Comparison of ENCODE assay signal across 10 mouse cellular contexts in genomic region chr6:113011886-113012285, GRCm38 (mm10). TPM values are rescaled to one million over a fixed set of nuclear protein-coding genes. Genes with fewer than 3 reads are reported as not detected.
DNase-seq lines count a peak whose midpoint lies in the region; ATAC-seq and TF ChIP-seq lines count a peak whose summit lies in the region.
"Had no signal": no experiment of that assay in that cellular context is flagged by ENCODE, and none has a peak within 500 bp of the region (broad histone marks: within the 10 kb centered on the region; RNA-seq: fewer than 3 reads in every experiment).

No protein-coding gene starts in this region.

- TF ChIP-seq CTCF in forebrain, postnatal 0 days (IDR thresholded peaks at IDR 0.05; ENCODE audit: low read depth) = no peak

- no peak for ATAC-seq in heart, embryonic 16.5 days (replicated peaks; ENCODE audit: extremely low read depth, insufficient read depth, low FRiP score)
- ATAC-seq in forebrain, postnatal 0 days = no peak
- ATAC-seq in midbrain, embryonic 13.5 days = no peak

- H3K27me3 ChIP-seq in heart, embryonic 16.5 days (ENCODE audit: control insufficient read depth, insufficient read depth, low read length) = no peaks in the 10 kb centered on the region
- H3K27me3 ChIP-seq in forebrain, postnatal 0 days (ENCODE audit: insufficient read depth, low read length) = no peaks in the 10 kb centered on the region
- no peaks in the 10 kb centered on the region for H3K27me3 ChIP-seq in midbrain, embryonic 13.5 days

- no peak overlapping the region for H3K4me2 ChIP-seq in heart, embryonic 16.5 days (ENCODE audit: low read depth, low read length)
- no peak overlapping the region for H3K4me2 ChIP-seq in forebrain, postnatal 0 days (ENCODE audit: low read depth)
- H3K4me2 ChIP-seq in midbrain, embryonic 13.5 days (replicated peaks) = no peak overlapping the region

- H3K9ac ChIP-seq in heart, embryonic 16.5 days (ENCODE audit: low read length) = no peak overlapping the region
- no peak overlapping the region for H3K9ac ChIP-seq in forebrain, postnatal 0 days
- H3K9ac ChIP-seq in midbrain, embryonic 13.5 days (replicated peaks) = no peak overlapping the region
- H3K9ac ChIP-seq: liver, embryonic 14.5 days had no signal

- H3K27ac ChIP-seq in heart, embryonic 16.5 days (ENCODE audit: low read length) = peak overlapping the region; percentile 79
- H3K27ac ChIP-seq in brown adipose tissue, adult 24 weeks (replicated peaks; ENCODE audit: low read depth, low read length) = 0 out of 2 replicates have a peak overlapping the region, but pooled peaks have one; percentile 31
- peak overlapping the region; percentile 50 for H3K27ac ChIP-seq in forebrain, postnatal 0 days (ENCODE audit: low read depth, low read length)
- peak overlapping the region; percentile 87 for H3K27ac ChIP-seq in midbrain, embryonic 13.5 days
- H3K27ac ChIP-seq: liver, embryonic 14.5 days had no signal

- no peaks in the 10 kb centered on the region for H3K36me3 ChIP-seq in heart, embryonic 16.5 days (ENCODE audit: control insufficient read depth, insufficient read depth)
- H3K36me3 ChIP-seq in forebrain, postnatal 0 days (ENCODE audit: insufficient read depth) = no peaks in the 10 kb centered on the region
- no peaks in the 10 kb centered on the region for H3K36me3 ChIP-seq in midbrain, embryonic 13.5 days

- H3K4me1 ChIP-seq in heart, embryonic 16.5 days (ENCODE audit: control insufficient read depth, insufficient read depth, low read length) = peaks cover 2% of the 10 kb centered on the region; the same call in 1 of the 2 replicates
- no peaks in the 10 kb centered on the region; the same call in 1 of the 2 replicates for H3K4me1 ChIP-seq in brown adipose tissue, adult 24 weeks (ENCODE audit: control insufficient read depth, insufficient read depth, insufficient read length, low read length)
- H3K4me1 ChIP-seq in forebrain, postnatal 0 days (ENCODE audit: insufficient read depth) = 0 out of 2 replicates have a peak, but pooled peaks cover under 1% of the 10 kb centered on the region
- peaks cover 36% of the 10 kb centered on the region for H3K4me1 ChIP-seq in midbrain, embryonic 13.5 days (replicated peaks)

- H3K4me3 ChIP-seq in heart, embryonic 16.5 days (ENCODE audit: low read length) = no peak overlapping the region
- H3K4me3 ChIP-seq in brown adipose tissue, adult 24 weeks (ENCODE audit: insufficient read depth, low read depth, low read length) = no peak overlapping the region
- no peak overlapping the region for H3K4me3 ChIP-seq in forebrain, postnatal 0 days (ENCODE audit: low read depth, low read length)
- H3K4me3 ChIP-seq in midbrain, embryonic 13.5 days (replicated peaks) = no peak overlapping the region

- 51% methylated on average over 2 of the region's 2 CpGs for WGBS in heart, embryonic 16.5 days
- WGBS in forebrain, postnatal 0 days = 13% methylated on average over 2 of the region's 2 CpGs
- WGBS in midbrain, embryonic 13.5 days = 22% methylated on average over 2 of the region's 2 CpGs

- 0 out of 2 replicates have a peak, but pooled peaks cover 3% of the 10 kb centered on the region for H3K9me3 ChIP-seq in heart, embryonic 16.5 days (replicated peaks; ENCODE audit: control insufficient read depth, low read length)
- no peaks in the 10 kb centered on the region for H3K9me3 ChIP-seq in forebrain, postnatal 0 days (ENCODE audit: low read length)
- H3K9me3 ChIP-seq in midbrain, embryonic 13.5 days = peaks cover 8% of the 10 kb centered on the region; the same call in 1 of the 2 replicates

- DNase-seq in heart, adult 8-10 months (ENCODE audit: low spot score) = no peak
- no peak for DNase-seq in forebrain, postnatal 0 days
- no peak for DNase-seq in frontal cortex, adult 2 months (ENCODE audit: extremely low spot score in 1 of 2, low spot score in 1 of 2)
- DNase-seq in spleen, adult 18-20 months = no peak
- no peak for DNase-seq in gastrocnemius, adult 18-20 months (ENCODE audit: low spot score)
- DNase-seq: B cell, adult 2 months had no signal

RNA-seq across cellular contexts. Expression of gene Thumpd3, which starts 34.1 kb away (rescaled TPM):
- 38.3 and 43.4 TPM in 2 replicates for polyA plus RNA-seq in heart, embryonic 16.5 days (2015; fragmentation: Nextera tagmentation; extraction: Ambion mirVana)
- 10 to 100 TPM; 20.1 to 24.8 (median 23.4) TPM for total RNA-seq in heart, adult 8-10 months (2022)
- polyA plus RNA-seq in brown adipose tissue, adult 24 weeks (2012; ENCODE audit: insufficient read depth, insufficient read length, missing spikeins) = 25.4 and 34.9 TPM in 2 replicates
- 50.2 and 64.7 TPM in 2 replicates for total RNA-seq in forebrain, postnatal 0 days (2014; rRNA removed)
- polyA plus RNA-seq in forebrain, postnatal 0 days (2015; fragmentation: Nextera tagmentation; extraction: Ambion mirVana) = 47.7 and 48.7 TPM in 2 replicates
- 57.0 and 59.0 TPM in 2 replicates for polyA plus RNA-seq in midbrain, embryonic 13.5 days (2015; fragmentation: Nextera tagmentation; extraction: Ambion mirVana)
- polyA plus RNA-seq in frontal cortex, adult 2 months (2012; rRNA removed) = 18.4 and 21.3 TPM in 2 replicates
- total RNA-seq in gastrocnemius, adult 18-20 months (2021) = 10 to 100 TPM; 14.2 to 14.5 TPM

Comparison
In these comparisons a context has a peak if more than half of its experiments do, and no peak if none do; other contexts are left out.
1. H3K27ac ChIP-seq: peak in every context shown above with its lines; median percentile 87 in midbrain, embryonic 13.5 days; 79 in heart, embryonic 16.5 days; 50 in forebrain, postnatal 0 days; 31 in brown adipose tissue, adult 24 weeks.